Comparison of ENCODE assay signal across 8 mouse cellular contexts in genomic region chr15:81872262-81873136, GRCm38 (mm10). TPM values are rescaled to one million over a fixed set of nuclear protein-coding genes. Genes with fewer than 3 reads are reported as not detected.
DNase-seq lines count a peak whose midpoint lies in the region; ATAC-seq lines count a peak whose summit lies in the region.

Aco2 (plus strand) TSS chr15:81872309.

- ATAC-seq in inflammation-experienced regulatory T-cells, adult 6 months: peak; percentile 85
- peak; percentile 89 for ATAC-seq in megakaryocyte-erythroid progenitor cell, adult 5-6 weeks (replicated peaks; ENCODE audit: low FRiP score, low TSS enrichment, poor library complexity, severe bottlenecking)

- DNase-seq in adipocyte (ENCODE audit: low spot score): peak; percentile 99
- DNase-seq in embryo, embryonic 10 days (ENCODE audit: low spot score): peak; percentile 99
- peak; percentile 99 for DNase-seq in gastrocnemius, postnatal 10 days
- DNase-seq in left cerebral cortex, postnatal 10 days (ENCODE audit: extremely low spot score in 1 of 2, low spot score in 2 of 2): peak; percentile 99
- peak; percentile 97 for DNase-seq in right cerebral cortex, postnatal 25 days
- DNase-seq in urinary bladder, postnatal 4 days (ENCODE audit: low spot score in 2 of 2): peak; percentile 97 to 99

- intact Hi-C loops in left cerebral cortex, postnatal 10 days (cut with DNase I): no loop called here

RNA-seq across cellular contexts. Expression of gene Aco2, which starts in this region (rescaled TPM):
- 100 to 1,000 TPM; 789 to 874 TPM for total RNA-seq in gastrocnemius, postnatal 10 days (2021)
- 100 to 1,000 TPM in 1 of 3 experiments, 10 to 100 TPM in 2; 83.2 to 115 (median 93.9) TPM for polyA plus RNA-seq in inflammation-experienced regulatory T-cells, adult 6 months (2017; shearing (Covaris generic))
- 100 to 1,000 TPM; 392 to 412 TPM for total RNA-seq in left cerebral cortex, postnatal 10 days (2021)
- total RNA-seq in megakaryocyte-erythroid progenitor cell, adult 5-6 weeks (2014; fragmentation: Nextera tagmentation): 162 and 178 TPM in 2 replicates
- 171 and 185 TPM in 2 replicates for total RNA-seq in megakaryocyte-erythroid progenitor cell, adult 5-6 weeks (2017)

Comparison
In these comparisons a context has a peak if more than half of its experiments do, and no peak if none do; other contexts are left out.
1. Peak in every context shown above with its lines: DNase-seq and ATAC-seq.